Mouse (Mus musculus) induced T-regulatory cell, adult 2 months (primary cell): ENCODE data around the gene S1pr3.

Experiments
- DNase-seq: peaks from one replicate; pipeline ENCODE4 v3.0.0-alpha.2; 2012; ENCODE audit warnings: low read depth

The S1pr3 gene

DNA sequence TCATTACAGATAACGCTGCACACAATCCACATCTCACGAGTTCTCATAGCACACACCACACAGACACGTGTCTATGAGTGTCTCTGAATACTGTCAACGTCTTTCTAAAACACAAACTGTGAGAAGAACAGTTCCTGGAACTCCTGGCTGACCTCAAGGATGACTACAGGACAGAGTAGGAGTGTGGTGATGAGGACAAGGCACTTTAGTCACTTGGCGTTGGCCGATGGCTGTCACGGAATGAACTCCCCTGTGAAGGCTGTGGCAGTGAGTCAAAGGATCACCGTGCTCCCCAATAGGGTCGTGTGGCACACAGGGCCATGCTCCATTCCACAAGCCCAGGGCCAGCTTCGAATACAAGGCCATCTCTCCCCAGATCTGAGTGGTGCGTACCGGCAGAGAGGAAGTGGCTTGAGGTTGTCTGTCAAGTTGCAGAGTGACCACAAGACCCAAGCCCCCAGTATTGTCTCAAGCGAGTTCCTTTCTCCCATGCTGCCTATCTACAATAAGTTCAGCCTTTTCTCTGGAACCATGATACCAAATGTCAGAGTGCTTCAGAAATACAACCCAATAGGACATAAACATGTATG, 2.6 kb upstream of the S1pr3 start:
- no peak for DNase-seq

DNA sequence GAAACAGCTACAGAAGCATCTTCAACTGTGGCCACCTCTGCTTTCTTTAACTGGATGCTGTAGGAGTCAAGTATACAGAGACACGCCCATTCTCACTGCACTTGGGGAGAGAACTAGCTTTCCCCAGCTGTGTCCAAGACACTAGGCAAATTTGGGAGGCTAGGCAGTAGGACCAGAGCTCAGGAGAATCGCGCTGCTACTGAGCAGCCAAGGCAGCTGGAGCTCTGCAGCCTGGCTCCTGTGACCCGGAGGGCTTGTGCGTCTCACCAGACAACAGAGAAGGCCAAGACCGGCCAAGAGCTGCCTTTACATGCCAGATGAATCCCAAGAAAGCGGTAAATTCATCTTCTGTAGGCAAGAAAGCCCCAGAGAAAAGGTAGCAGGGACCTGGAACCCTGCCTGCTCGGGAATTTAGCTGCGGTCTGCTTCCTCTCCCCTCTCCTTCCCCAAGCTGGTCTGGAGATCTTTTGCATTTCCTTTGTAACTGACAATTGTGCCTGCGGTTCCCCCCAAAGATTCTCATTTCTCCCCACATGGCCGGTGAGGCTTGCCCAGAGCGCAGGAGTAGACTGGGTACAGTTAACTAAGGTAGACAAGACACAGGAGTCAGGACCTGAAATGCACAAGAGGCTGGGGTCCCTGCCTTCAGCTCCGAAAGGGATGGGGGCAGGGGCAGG, 760 bp upstream of the S1pr3 start:
- DNase-seq, result no peak

GRCm38 (mm10) chr13:51409936-51410481, 1.6 kb downstream of the S1pr3 start:
- DNase-seq, result no peak

DNA sequence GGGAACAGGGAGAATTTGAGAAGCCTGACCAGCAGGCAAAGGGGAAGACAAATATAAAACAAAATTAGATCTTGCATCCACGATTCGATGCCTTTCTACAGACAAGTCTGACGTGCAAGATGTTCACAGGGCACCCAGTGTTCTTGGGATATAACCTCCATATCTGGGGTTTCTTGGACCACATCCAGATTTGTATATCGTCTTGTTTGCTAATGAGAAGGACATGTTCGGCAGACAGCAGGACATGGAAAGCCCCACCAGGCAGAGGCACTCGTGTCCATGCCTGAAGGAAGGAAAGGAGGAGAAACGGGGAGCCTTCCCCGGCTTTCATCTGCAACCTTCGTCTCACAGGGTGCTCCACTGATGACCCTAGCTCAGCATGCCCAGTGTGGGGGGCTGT, 2.8 kb downstream of the S1pr3 start:
- no peak for DNase-seq

DNA sequence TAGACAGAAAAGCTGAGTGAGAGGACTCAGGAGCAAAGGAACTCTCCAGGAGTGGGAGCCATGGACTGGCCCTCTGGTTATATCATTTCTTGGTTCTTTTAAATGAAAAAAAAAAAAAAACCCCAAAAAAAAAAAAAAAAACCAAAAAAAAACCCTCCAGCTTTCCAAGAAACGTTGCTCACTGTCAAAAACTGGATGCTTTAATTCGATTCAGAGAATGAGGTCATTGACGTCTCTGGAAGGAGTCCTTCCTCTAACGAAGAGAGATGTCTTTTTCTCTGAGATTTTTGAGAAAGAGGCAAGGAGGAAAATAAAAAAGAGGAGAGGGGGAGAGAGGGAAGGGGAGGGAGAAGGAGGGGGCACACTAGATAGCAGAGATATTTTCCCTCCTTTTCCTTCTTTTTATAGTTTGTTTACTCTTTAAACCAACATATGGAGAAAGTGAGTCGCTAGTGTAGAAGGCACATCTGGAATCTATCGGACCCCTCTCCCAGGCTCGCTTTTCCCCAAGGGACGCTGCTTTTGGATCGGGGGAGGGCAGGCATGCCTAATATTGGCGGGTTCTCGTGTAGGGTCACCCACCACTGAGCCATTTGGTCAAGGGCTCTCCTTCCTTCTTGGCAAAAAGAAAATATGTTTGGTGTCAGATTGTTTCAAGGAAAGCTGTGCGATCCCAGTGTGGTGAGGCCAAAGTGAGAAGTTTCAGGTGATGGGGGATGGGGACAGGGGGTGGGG, 3.4 kb downstream of the S1pr3 start:
- DNase-seq, result no peak

GRCm38 (mm10) chr13:51413461-51413860, 5.0 kb downstream of the S1pr3 start:
- DNase-seq, result peak; percentile 64

DNA sequence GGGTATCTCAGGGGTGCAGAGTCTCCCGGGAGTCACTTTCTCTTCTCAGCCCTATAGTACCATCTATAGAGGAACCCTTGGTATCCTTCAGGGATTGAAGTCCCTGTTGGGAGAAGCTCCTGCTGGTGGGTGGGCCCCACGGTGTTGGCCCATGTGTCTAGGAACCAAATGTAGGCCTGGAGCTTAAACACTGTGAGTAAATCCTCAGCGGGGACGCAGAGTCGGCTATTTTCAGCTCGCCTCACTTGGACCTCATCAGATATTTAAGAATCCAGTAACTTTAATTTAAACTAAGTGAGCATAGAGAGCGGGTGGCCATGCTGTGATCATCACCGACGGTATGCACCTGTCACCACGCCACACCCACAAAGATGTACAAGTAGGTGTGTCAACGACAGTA, 8.3 kb downstream of the S1pr3 start:
- DNase-seq, result no peak

DNA sequence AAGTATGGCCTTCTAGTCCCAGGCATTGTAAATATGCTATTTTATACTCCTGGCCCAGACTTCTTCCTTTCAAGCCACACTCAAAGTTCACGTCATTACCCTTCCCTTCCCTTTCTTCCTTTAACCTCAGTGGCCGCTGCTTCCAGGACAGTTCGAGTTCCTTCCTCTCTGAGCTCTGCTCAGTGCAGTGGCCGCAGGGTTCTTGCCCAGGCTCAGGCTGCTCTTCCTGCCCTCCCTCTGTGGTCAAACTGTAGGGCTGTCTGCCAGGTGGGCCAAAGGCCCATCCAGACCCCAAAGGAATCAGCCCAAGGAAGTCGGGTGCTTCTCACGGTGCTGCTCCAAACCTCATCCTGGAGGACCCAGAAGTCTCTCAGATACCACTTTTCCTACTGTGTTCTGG, 9.4 kb downstream of the S1pr3 start:
- DNase-seq, result no peak

- DNase-seq, result peak; percentile 92
Observed at GRCm38 (mm10) chr13:51418268-51418941, 10.0 kb downstream of the S1pr3 start.

- no peak for DNase-seq
Observed at GRCm38 (mm10) chr13:51418942-51419451, 10.6 kb downstream of the S1pr3 start.

- DNase-seq, result no peak
Observed at GRCm38 (mm10) chr13:51419501-51419900, 11.1 kb downstream of the S1pr3 start.

DNA sequence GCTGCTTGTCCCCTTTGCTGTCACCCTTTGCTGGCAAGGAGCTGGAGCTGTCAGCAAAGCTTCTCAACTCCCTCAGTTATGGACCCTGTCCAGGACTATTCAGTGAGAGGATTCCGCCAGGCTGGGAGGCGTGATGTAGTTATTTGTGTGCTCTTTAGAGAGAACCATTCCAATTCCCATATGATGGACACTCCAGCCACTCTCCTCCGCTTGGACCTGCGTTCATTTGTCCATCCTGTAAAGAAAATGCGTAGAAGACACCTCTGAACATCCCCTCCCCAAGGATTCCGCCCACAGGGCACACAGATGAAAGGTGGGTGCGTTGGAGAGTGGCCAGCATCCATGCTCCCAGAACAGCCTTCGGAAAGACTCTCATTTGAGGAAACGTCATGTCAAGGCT, 12.4 kb downstream of the S1pr3 start:
- DNase-seq, result no peak

- DNase-seq, result no peak
Observed at GRCm38 (mm10) chr13:51423647-51424046, 15.2 kb downstream of the S1pr3 start.

DNA sequence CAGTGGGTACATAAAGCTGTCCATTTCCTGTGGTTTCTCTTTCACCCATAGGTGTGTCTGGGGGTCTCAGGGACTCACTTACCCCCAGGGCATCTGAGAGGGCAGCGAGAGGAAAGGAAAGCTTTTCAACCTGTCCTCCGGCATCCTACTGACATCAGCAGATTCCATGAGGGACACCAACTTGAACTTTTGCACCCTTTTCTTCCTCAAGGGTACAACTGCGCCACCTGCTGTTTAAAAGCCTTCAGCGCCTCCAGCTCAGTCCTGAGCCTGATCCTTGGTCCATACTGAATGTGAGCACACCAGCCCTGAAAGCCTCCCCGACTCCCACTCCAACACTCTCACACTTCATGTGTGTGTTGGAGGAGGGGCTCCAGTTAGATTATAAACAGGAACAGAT, 16.2 kb downstream of the S1pr3 start:
- peak; percentile 74 for DNase-seq

DNA sequence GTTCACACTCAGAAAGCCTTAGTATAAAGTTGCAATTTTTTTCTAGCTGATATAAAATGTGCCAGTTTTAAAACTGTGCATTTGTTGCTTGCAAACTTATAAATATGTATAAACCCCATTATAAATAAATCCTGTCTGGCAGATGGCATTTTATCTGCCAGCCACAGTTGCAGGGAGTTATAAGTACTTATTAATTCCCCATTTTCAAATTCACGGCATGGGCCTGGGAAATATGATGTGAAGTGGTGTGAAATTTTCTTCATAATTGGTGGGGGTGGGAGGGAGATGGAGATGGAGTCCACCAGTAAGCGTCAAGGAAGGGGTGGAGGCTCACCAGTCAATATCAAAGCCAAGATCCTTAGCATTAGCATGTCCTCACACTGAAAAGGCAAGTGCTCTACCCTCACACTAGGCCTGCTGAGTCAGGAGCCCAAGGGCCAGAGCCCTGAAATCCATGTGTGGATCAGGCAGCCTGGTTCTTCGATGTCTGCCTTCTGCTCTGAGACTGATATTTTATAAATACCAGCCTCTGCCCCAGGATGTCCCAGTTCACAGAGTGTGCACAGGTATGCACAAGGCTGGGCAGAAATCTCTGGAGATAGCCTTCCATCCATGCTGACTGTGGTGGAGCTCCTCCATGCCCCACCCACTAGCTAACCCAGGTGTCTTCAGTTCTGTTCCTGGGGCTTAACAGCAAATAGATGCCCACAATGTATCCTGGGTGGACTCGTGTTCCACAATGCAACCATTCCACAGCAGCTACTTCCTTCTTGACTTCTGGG, 17.4 kb downstream of the S1pr3 start:
- no peak for DNase-seq

DNA sequence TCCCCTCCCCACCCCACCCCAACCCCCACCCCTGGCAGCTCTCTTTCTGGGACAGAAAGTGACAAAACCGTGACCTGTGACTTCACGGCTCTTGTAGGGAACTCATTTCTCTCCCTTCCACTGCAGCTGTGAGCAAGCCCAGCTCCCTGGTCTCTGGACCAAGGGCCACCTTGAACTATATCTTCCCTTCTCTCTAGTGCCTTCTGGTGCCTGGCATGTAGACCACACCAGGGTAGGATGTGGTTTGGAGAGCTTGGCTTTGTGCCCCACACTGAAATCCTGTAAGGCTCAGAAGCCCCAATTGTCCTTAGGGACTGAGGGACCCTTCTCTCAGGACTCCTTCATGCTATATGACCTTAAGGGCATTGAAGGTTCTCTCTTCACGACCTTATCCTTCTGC, 24.9 kb downstream of the S1pr3 start:
- no peak for DNase-seq

GRCm38 (mm10) chr13:51434460-51434859, 26.0 kb downstream of the S1pr3 start:
- DNase-seq, result peak; percentile 21

DNA sequence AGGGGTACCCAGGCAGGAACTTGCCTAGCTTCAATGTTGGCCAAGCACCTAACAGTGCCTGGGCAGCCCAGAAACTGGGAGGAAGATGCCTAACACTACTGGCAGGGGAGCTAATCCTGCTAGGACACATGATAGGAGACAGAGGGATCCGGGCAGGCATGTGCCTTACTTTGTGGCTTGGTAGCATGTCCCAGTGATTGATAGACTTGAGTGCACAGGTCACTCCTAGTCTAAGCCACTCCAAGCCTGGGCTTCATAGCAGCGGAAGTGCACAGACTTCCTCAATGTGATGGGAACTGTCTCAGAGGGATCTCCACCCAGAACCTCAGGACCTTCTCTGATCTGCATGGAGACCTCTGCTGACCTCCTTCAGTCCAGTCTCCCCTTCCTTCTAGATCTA, 26.7 kb downstream of the S1pr3 start:
- DNase-seq, result no peak

DNA sequence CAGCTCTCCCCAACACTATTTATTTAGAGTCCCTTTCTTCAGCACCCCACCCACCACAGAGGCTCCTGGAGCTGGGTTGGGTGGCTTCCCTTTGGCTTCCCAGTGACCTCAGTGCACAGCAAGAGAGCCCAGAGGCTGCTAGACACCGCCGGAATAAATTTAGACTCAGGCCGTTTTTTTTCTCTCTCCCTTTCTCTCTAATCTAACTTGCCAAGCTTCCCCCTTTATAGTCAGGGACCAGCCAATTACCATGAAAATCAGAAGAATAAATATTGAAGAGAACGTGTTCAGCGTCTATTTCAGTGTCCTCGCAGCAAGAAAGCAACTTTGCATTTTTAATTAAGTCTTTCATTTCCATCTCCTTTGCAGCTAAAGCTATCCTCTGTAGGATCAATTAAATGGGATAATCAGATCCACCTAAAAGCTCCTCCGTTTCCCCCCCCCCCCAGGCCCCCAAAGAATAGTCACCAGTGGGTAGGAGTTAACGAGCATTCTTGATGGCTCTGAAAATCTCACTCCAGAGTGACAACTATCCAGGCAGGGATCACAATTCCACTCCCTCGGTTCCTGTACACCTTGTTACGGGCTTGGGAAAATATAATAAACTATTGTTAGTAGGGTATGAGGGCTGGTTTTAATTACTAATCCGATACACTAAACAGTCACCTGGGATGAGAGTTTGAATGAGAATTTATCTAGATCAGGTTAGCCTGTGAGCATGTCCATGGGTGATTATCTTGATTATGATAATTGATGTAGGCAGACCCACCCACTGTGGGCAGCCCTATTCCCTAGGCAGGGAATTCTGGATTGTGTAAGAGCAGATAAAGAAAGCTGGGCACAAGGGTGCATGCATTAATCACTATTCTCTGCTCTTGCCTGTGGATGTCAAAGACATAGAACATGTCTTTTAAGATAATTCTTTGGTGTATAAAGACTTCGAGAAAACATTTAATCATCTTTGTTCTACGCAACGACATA, 29.0 kb downstream of the S1pr3 start:
- DNase-seq, result no peak

DNA sequence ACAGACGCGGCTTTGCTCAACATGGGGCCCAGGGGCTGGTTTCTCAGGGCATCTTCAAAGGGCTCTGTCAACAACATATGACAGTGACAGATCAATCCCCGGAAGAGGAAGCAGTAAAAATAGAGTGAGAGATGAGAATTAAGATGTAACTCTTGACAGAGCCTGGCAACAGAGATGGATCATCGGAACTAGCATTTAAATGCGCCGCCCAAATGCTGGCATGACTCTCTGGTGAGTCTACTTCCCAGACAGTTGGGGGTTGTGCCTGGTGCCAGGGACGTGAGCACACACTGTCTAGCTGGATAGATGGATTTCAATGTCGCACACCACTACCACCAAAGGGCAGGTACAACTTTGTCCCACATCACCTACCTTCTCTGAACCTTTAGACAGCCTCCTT, 34.5 kb downstream of the S1pr3 start:
- DNase-seq, result no peak
